Mouse (Mus musculus): Measurements from ENCODE around the gene Map4k3.

DNA sequence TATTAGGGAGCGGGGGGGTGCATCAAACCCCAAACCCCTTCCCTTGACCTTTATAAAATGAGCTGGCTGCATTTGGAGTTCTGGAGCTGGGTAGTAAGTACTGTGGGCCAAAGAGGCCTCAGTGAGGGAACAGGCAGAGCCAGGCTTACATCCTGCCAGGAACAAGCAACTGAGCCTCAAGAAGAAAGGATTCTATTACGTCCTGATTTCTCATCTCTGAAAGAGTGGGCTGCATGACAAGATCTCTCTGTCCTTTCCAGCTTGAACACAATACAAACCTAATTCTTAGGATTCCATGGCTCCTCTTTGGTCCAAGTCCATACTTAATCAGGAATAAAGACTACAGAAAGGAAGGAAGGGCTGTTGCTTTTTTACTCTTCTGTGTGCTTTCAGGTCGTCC, 66.4 kb downstream of the Map4k3 start:
- TF ChIP-seq CTCF (IDR thresholded peaks at IDR 0.05; ENCODE audit: control insufficient read depth, insufficient read depth, low read length) (no peak), POLR2A (IDR thresholded peaks at IDR 0.05; ENCODE audit: borderline replicate concordance, control insufficient read depth, low read depth, low read length) (no peak)

All from bone marrow, adult 2 months (tissue).